Mouse (Mus musculus) small intestine, adult 2 months (tissue): ENCODE measurements at regions not wholly inside any gene's neighbourhood (a gene's known extent, or its start where the extent isn't known, plus 50 kb on each side); places are given as distances from the start of the nearest gene placed in this dataset.

Experiments used
- CTCF ChIP-seq: fragments of 200-500 bp; IDR thresholded peaks from 2 replicates; pipeline ENCODE4 v1.5.1; 2012; ENCODE audit warnings: low read depth, mild to moderate bottlenecking, control low read depth, inconsistent platforms, low read length, moderate library complexity, mixed read lengths; ENCODE audit not compliant: insufficient replicate concordance, insufficient read length; ENCODE audit errors: extremely low read depth
- POLR2A ChIP-seq: fragments of 200-500 bp; IDR thresholded peaks from 2 replicates; pipeline ENCODE4 v1.6.1; 2012; ENCODE audit warnings: low read depth, mild to moderate bottlenecking, control low read depth, inconsistent platforms, low read length, moderate library complexity

GRCm38 (mm10) chr17:27332076-27332475 lies 127.8 kb upstream of the Lemd2 start:
- TF ChIP-seq CTCF: no peak
- TF ChIP-seq POLR2A: no peak
